In the genomic region with DNA sequence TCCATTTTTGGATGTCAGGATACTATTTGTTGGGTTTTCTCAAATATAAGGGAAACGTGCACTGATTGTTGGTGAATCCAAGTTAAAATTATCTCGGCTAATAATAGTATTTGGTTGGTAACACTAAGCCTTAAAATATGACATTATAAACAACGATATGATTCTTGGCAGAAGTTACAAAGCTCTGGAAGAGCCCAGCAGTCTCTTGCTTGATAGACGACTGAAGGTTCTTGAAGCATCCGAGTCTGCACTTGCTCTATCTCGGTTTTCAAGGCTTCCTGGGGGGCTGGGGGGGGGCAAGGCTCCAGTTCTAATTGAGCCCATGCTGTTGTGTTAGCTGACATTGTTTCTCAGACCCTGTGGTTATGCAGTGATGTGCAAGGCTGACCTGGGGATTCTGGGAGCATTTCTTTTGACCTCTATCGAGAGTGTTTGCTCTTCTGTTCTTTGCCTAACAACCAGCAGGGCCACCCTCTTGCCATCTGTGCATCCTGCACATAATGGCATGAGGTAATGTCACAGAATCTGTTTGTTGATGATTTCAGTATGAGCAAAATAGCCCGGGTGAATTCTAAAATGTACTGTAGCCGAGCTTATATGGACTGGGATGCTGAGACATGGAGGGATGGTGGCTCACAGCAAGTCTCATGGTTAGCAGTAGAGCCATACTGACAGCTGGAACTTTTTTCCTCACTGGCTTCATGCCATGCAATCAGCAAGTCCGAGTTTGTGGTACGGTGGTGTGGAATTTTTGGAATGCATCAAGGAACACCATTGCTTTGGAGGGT, we compare ENCODE assay signal across 8 mouse cellular contexts. TPM values are rescaled to one million over a fixed set of nuclear protein-coding genes. Genes with fewer than 3 reads are reported as not detected.
DNase-seq lines count a peak whose midpoint lies in the region; ATAC-seq lines count a peak whose summit lies in the region.
"Had no signal": no experiment of that assay in that cellular context is flagged by ENCODE, and none has a peak within 500 bp of the region (broad histone marks: within the 10 kb centered on the region; RNA-seq: fewer than 3 reads in every experiment).

No protein-coding gene starts in this region.

- no peak for ATAC-seq in heart, embryonic 15.5 days (replicated peaks; ENCODE audit: insufficient number of reproducible peaks, insufficient read depth, low FRiP score, low read depth)
- no peak; the same call in 1 of the 2 replicates for ATAC-seq in midbrain, embryonic 15.5 days (replicated peaks)

- H3K9me3 ChIP-seq in heart, embryonic 15.5 days (replicated peaks) = no peaks in the 10 kb centered on the region
- no peaks in the 10 kb centered on the region for H3K9me3 ChIP-seq in midbrain, embryonic 15.5 days

- 25% methylated on average over 11 of the region's 11 CpGs for WGBS in heart, embryonic 15.5 days
- 57% methylated on average over 11 of the region's 11 CpGs for WGBS in midbrain, embryonic 15.5 days

- peak overlapping the region; percentile 42 for H3K4me2 ChIP-seq in heart, embryonic 15.5 days
- no peak overlapping the region for H3K4me2 ChIP-seq in midbrain, embryonic 15.5 days

- H3K4me3 ChIP-seq in heart, embryonic 15.5 days = peak overlapping the region; percentile 12
- no peak overlapping the region for H3K4me3 ChIP-seq in midbrain, embryonic 15.5 days

- H3K27me3 ChIP-seq in heart, embryonic 15.5 days = no peaks in the 10 kb centered on the region
- H3K27me3 ChIP-seq in midbrain, embryonic 15.5 days (replicated peaks) = no peaks in the 10 kb centered on the region

- peaks cover 15% of the 10 kb centered on the region for H3K4me1 ChIP-seq in heart, embryonic 15.5 days (replicated peaks)
- peaks cover 14% of the 10 kb centered on the region for H3K4me1 ChIP-seq in midbrain, embryonic 15.5 days

- H3K36me3 ChIP-seq in heart, embryonic 15.5 days = no peaks in the 10 kb centered on the region
- no peaks in the 10 kb centered on the region for H3K36me3 ChIP-seq in midbrain, embryonic 15.5 days (replicated peaks)

- DNase-seq in left cerebral cortex, postnatal 4 days = peak; percentile 37
- no peak for DNase-seq in left cerebral cortex, postnatal 36 days (ENCODE audit: low spot score in 2 of 2)
- peak; percentile 77 for DNase-seq in cerebellum, adult 8-10 months
- DNase-seq in adrenal gland, postnatal 4 days (ENCODE audit: low spot score in 2 of 2) = no peak
- DNase-seq in thymus, adult 18-20 months = no peak

- peak overlapping the region; percentile 21 for H3K27ac ChIP-seq in heart, embryonic 15.5 days
- H3K27ac ChIP-seq in midbrain, embryonic 15.5 days = peak overlapping the region; percentile 18; the same call in 1 of the 2 replicates
- H3K27ac ChIP-seq: macrophage had no signal

- intact Hi-C loops in left cerebral cortex, postnatal 4 days (cut with DNase I) = no loop called here
- intact Hi-C loops in left cerebral cortex, postnatal 36 days (cut with DNase I) = no loop called here

- H3K9ac ChIP-seq in heart, embryonic 15.5 days = no peak overlapping the region
- no peak overlapping the region for H3K9ac ChIP-seq in midbrain, embryonic 15.5 days

RNA-seq across cellular contexts. Expression of gene Efhc1, which starts 28.6 kb away (rescaled TPM):
- total RNA-seq in left cerebral cortex, postnatal 4 days (2021) = 1 to 10 TPM in 1 of 2 experiments, under 1 TPM in 1; 0.97 to 2.2 TPM
- total RNA-seq in left cerebral cortex, postnatal 36 days (2021) = 1 to 10 TPM; 1.6 TPM
- polyA plus RNA-seq in heart, embryonic 15.5 days (2015; fragmentation: Nextera tagmentation; extraction: Ambion mirVana) = 1.6 and 2.0 TPM in 2 replicates
- polyA plus RNA-seq in midbrain, embryonic 15.5 days (2015; fragmentation: Nextera tagmentation; extraction: Ambion mirVana) = 1.6 and 1.8 TPM in 2 replicates
- 1 to 10 TPM; 3.0 to 3.4 TPM for total RNA-seq in adrenal gland, postnatal 4 days (2021)

RNA-seq across cellular contexts. Expression of gene Paqr8, which starts 32.4 kb away (rescaled TPM):
- 10 to 100 TPM; 37.9 to 44.9 TPM for total RNA-seq in left cerebral cortex, postnatal 4 days (2021)
- 100 to 1,000 TPM; 123 to 125 TPM for total RNA-seq in left cerebral cortex, postnatal 36 days (2021)
- polyA plus RNA-seq in heart, embryonic 15.5 days (2015; fragmentation: Nextera tagmentation; extraction: Ambion mirVana) = 2.2 and 2.6 TPM in 2 replicates
- polyA plus RNA-seq in midbrain, embryonic 15.5 days (2015; fragmentation: Nextera tagmentation; extraction: Ambion mirVana) = 23.7 and 24.2 TPM in 2 replicates
- 10 to 100 TPM; 40.5 to 44.6 TPM for total RNA-seq in adrenal gland, postnatal 4 days (2021)

Comparison
In these comparisons a context has a peak if more than half of its experiments do, and no peak if none do; other contexts are left out.
1. DNase-seq: peak in left cerebral cortex, postnatal 4 days (single experiment) and cerebellum, adult 8-10 months (single experiment); none in left cerebral cortex, postnatal 36 days (0 of 2), adrenal gland, postnatal 4 days (0 of 2) and thymus, adult 18-20 months (0 of 2).